Mouse (Mus musculus): Measurements from ENCODE around the gene Hoxa11. TPM values are rescaled to one million over a fixed set of nuclear protein-coding genes. Genes with fewer than 3 reads are reported as not detected.

Gene Hoxa11
- polyA plus RNA-seq, 1 experiment from 2014 or later, result 66.3 TPM

- H3K4me1 ChIP-seq (ENCODE audit: control insufficient read depth, insufficient read depth, low read length), result peaks cover 11% of the 10 kb centered on the region
- H3K9me3 ChIP-seq (ENCODE audit: control insufficient read depth, low read length), result no peaks in the 10 kb centered on the region
- ATAC-seq (ENCODE audit: insufficient number of reproducible peaks, low FRiP score, low TSS enrichment, low read depth) (no peak), DNase-seq (ENCODE audit: low spot score) (peak; percentile 80)
- H3K27ac ChIP-seq (replicated peaks; ENCODE audit: low read depth, low read length), result peak overlapping the region; percentile 93
- H3K4me3 ChIP-seq (ENCODE audit: low read depth, low read length), result peak overlapping the region; percentile 99
- WGBS, result 1% methylated on average over 23 of the region's 23 CpGs
- H3K9ac ChIP-seq (ENCODE audit: low read length), result peak overlapping the region; percentile 94
- no peaks in the 10 kb centered on the region for H3K36me3 ChIP-seq (ENCODE audit: control insufficient read depth, insufficient read depth, low read length)
- H3K4me2 ChIP-seq (ENCODE audit: low read depth, severe bottlenecking), result peak overlapping the region; percentile 83
- peaks cover 4% of the 10 kb centered on the region; the same call in 1 of the 2 replicates for H3K27me3 ChIP-seq (ENCODE audit: control insufficient read depth, insufficient read depth, low read length)
Measured at GRCm38 (mm10) chr6:52247766-52248637, 2.4 kb upstream of the Hoxa11 start.

GRCm38 (mm10) chr6:52246916-52247315, 1.3 kb upstream of the Hoxa11 start:
- H3K9ac ChIP-seq (ENCODE audit: low read length), result peak overlapping the region; percentile 100
- H3K4me2 ChIP-seq (ENCODE audit: low read depth, severe bottlenecking), result peak overlapping the region; percentile 83
- no peaks in the 10 kb centered on the region for H3K9me3 ChIP-seq (ENCODE audit: control insufficient read depth, low read length)
- H3K27ac ChIP-seq (replicated peaks; ENCODE audit: low read depth, low read length), result peak overlapping the region; percentile 99
- ATAC-seq (ENCODE audit: insufficient number of reproducible peaks, low FRiP score, low TSS enrichment, low read depth) (no peak), DNase-seq (ENCODE audit: low spot score) (peak; percentile 57)
- H3K4me1 ChIP-seq (ENCODE audit: control insufficient read depth, insufficient read depth, low read length), result peaks cover 17% of the 10 kb centered on the region
- peaks cover 4% of the 10 kb centered on the region; the same call in 1 of the 2 replicates for H3K27me3 ChIP-seq (ENCODE audit: control insufficient read depth, insufficient read depth, low read length)
- peak overlapping the region; percentile 99 for H3K4me3 ChIP-seq (ENCODE audit: low read depth, low read length)
- WGBS, result 3% methylated on average over 3 of the region's 3 CpGs
- no peaks in the 10 kb centered on the region for H3K36me3 ChIP-seq (ENCODE audit: control insufficient read depth, insufficient read depth, low read length)

- H3K4me1 ChIP-seq (ENCODE audit: control insufficient read depth, insufficient read depth, low read length), result peaks cover 20% of the 10 kb centered on the region
- H3K36me3 ChIP-seq (ENCODE audit: control insufficient read depth, insufficient read depth, low read length), result no peaks in the 10 kb centered on the region
- peaks cover 4% of the 10 kb centered on the region; the same call in 1 of the 2 replicates for H3K27me3 ChIP-seq (ENCODE audit: control insufficient read depth, insufficient read depth, low read length)
- peak; percentile 76 for DNase-seq (ENCODE audit: low spot score)
- WGBS, result under 1% methylated on average over 26 of the region's 26 CpGs
- H3K9ac ChIP-seq (ENCODE audit: low read length), result peak overlapping the region; percentile 100
- no peaks in the 10 kb centered on the region for H3K9me3 ChIP-seq (ENCODE audit: control insufficient read depth, low read length)
- no peak for ATAC-seq (ENCODE audit: insufficient number of reproducible peaks, low FRiP score, low TSS enrichment, low read depth)
- peak overlapping the region; percentile 99 for H3K27ac ChIP-seq (replicated peaks; ENCODE audit: low read depth, low read length)
- peak overlapping the region; percentile 99 for H3K4me3 ChIP-seq (ENCODE audit: low read depth, low read length)
- H3K4me2 ChIP-seq (ENCODE audit: low read depth, severe bottlenecking), result peak overlapping the region; percentile 83
Measured at GRCm38 (mm10) chr6:52246403-52246803, 793 bp upstream of the Hoxa11 start.

- H3K27me3 ChIP-seq (ENCODE audit: control insufficient read depth, insufficient read depth, low read length), result no peaks in the 10 kb centered on the region
- H3K4me2 ChIP-seq (ENCODE audit: low read depth, severe bottlenecking), result peak overlapping the region; percentile 83
- ATAC-seq (ENCODE audit: insufficient number of reproducible peaks, low FRiP score, low TSS enrichment, low read depth), result 0 out of 2 replicates have a peak, but pooled peaks have one; percentile 2
- H3K27ac ChIP-seq (replicated peaks; ENCODE audit: low read depth, low read length), result peak overlapping the region; percentile 99
- WGBS, result under 1% methylated on average over 71 of the region's 71 CpGs
- peak overlapping the region; percentile 99 for H3K4me3 ChIP-seq (ENCODE audit: low read depth, low read length)
- H3K36me3 ChIP-seq (ENCODE audit: control insufficient read depth, insufficient read depth, low read length), result no peaks in the 10 kb centered on the region
- H3K4me1 ChIP-seq (ENCODE audit: control insufficient read depth, insufficient read depth, low read length), result peaks cover 17% of the 10 kb centered on the region
- H3K9me3 ChIP-seq (ENCODE audit: control insufficient read depth, low read length), result no peaks in the 10 kb centered on the region
- H3K9ac ChIP-seq (ENCODE audit: low read length), result peak overlapping the region; percentile 100
- DNase-seq (ENCODE audit: low spot score), result peak; percentile 78
Measured at GRCm38 (mm10) chr6:52245040-52245756, 412 bp downstream of the Hoxa11 start.

GRCm38 (mm10) chr6:52244471-52245039, 1.1 kb downstream of the Hoxa11 start:
- Histone ChIP-seq H3K4me2 (ENCODE audit: low read depth, severe bottlenecking) (peak overlapping the region; percentile 83), H3K4me3 (ENCODE audit: low read depth, low read length) (peak overlapping the region; percentile 99), H3K9me3 (ENCODE audit: control insufficient read depth, low read length) (no peaks in the 10 kb centered on the region), H3K36me3 (ENCODE audit: control insufficient read depth, insufficient read depth, low read length) (no peaks in the 10 kb centered on the region), H3K4me1 (ENCODE audit: control insufficient read depth, insufficient read depth, low read length) (peaks cover 17% of the 10 kb centered on the region), H3K27me3 (ENCODE audit: control insufficient read depth, insufficient read depth, low read length) (no peaks in the 10 kb centered on the region), H3K9ac (ENCODE audit: low read length) (peak overlapping the region; percentile 100), H3K27ac (replicated peaks; ENCODE audit: low read depth, low read length) (peak overlapping the region; percentile 99)
- ATAC-seq (ENCODE audit: insufficient number of reproducible peaks, low FRiP score, low TSS enrichment, low read depth) (no peak), DNase-seq (ENCODE audit: low spot score) (peak; percentile 72)
- WGBS, result under 1% methylated on average over 23 of the region's 23 CpGs

- Histone ChIP-seq H3K4me3 (ENCODE audit: low read depth, low read length) (peak overlapping the region; percentile 99), H3K9me3 (ENCODE audit: control insufficient read depth, low read length) (no peaks in the 10 kb centered on the region), H3K36me3 (ENCODE audit: control insufficient read depth, insufficient read depth, low read length) (no peaks in the 10 kb centered on the region), H3K4me2 (ENCODE audit: low read depth, severe bottlenecking) (peak overlapping the region; percentile 83), H3K27ac (replicated peaks; ENCODE audit: low read depth, low read length) (peak overlapping the region; percentile 99), H3K27me3 (ENCODE audit: control insufficient read depth, insufficient read depth, low read length) (no peaks in the 10 kb centered on the region), H3K4me1 (ENCODE audit: control insufficient read depth, insufficient read depth, low read length) (peaks cover 17% of the 10 kb centered on the region), H3K9ac (ENCODE audit: low read length) (peak overlapping the region; percentile 100)
- DNase-seq (ENCODE audit: low spot score) (peak; percentile 80), ATAC-seq (ENCODE audit: insufficient number of reproducible peaks, low FRiP score, low TSS enrichment, low read depth) (no peak)
- 0% methylated on average over 12 of the region's 12 CpGs for WGBS
Measured at GRCm38 (mm10) chr6:52243681-52244121, 1.9 kb downstream of the Hoxa11 start.

GRCm38 (mm10) chr6:52242801-52243332, 2.7 kb downstream of the Hoxa11 start:
- Histone ChIP-seq H3K27ac (replicated peaks; ENCODE audit: low read depth, low read length) (peak overlapping the region; percentile 99), H3K9me3 (ENCODE audit: control insufficient read depth, low read length) (no peaks in the 10 kb centered on the region), H3K4me2 (ENCODE audit: low read depth, severe bottlenecking) (peak overlapping the region; percentile 83), H3K4me1 (ENCODE audit: control insufficient read depth, insufficient read depth, low read length) (peaks cover 15% of the 10 kb centered on the region), H3K4me3 (ENCODE audit: low read depth, low read length) (peak overlapping the region; percentile 99), H3K27me3 (ENCODE audit: control insufficient read depth, insufficient read depth, low read length) (no peaks in the 10 kb centered on the region), H3K9ac (ENCODE audit: low read length) (peak overlapping the region; percentile 100), H3K36me3 (ENCODE audit: control insufficient read depth, insufficient read depth, low read length) (no peaks in the 10 kb centered on the region)
- DNase-seq (ENCODE audit: low spot score), result no peak
- 2% methylated on average over 4 of the region's 4 CpGs for WGBS
- ATAC-seq (ENCODE audit: insufficient number of reproducible peaks, low FRiP score, low TSS enrichment, low read depth), result no peak

Data from limb, embryonic 11.5 days (tissue).